Mouse (Mus musculus): ENCODE data around the gene Capzb. TPM values are rescaled to one million over a fixed set of nuclear protein-coding genes. Genes with fewer than 3 reads are reported as not detected.

Gene Capzb
- 3.3 and 4.7 TPM in 2 replicates for polyA plus RNA-seq (2012)

GRCm38 (mm10) chr4:139192499-139193175 lies at the start of gene Capzb:
Gene Capzb (plus strand): TSS chr4:139192899.
- TF ChIP-seq GATA1 (IDR thresholded peaks at IDR 0.05; ENCODE audit: low read length) = no peak
- no peak for TF ChIP-seq TAL1 (IDR thresholded peaks at IDR 0.05; ENCODE audit: low read length)
- Histone ChIP-seq H3K36me3 (ENCODE audit: control insufficient read depth) (peaks cover 10% of the 10 kb centered on the region), H3K4me1 (ENCODE audit: control insufficient read depth) (peaks cover 70% of the 10 kb centered on the region)

GRCm38 (mm10) chr4:139142985-139143384 lies 49.7 kb upstream of the Capzb start:
- no peak overlapping the region for H3K4me3 ChIP-seq (replicated peaks)
- TF ChIP-seq TAL1 (IDR thresholded peaks at IDR 0.05; ENCODE audit: low read length) = no peak
- TF ChIP-seq GATA1 (IDR thresholded peaks at IDR 0.05; ENCODE audit: low read length) = no peak

More at GRCm38 (mm10) chr4:139192499-139193175, at the start of gene Capzb:
- H3K27me3 ChIP-seq (ENCODE audit: control insufficient read depth) = no peaks in the 10 kb centered on the region
- no peaks in the 10 kb centered on the region for H3K9me3 ChIP-seq (ENCODE audit: control insufficient read depth, low read length)
- H3K4me3 ChIP-seq (replicated peaks) = peak within 1 kb of the TSS; percentile 72

GRCm38 (mm10) chr4:139144577-139144976 lies 48.1 kb upstream of the Capzb start:
- no peak overlapping the region for H3K4me3 ChIP-seq (replicated peaks)
- H3K4me1 ChIP-seq (ENCODE audit: control insufficient read depth) = no peaks in the 10 kb centered on the region
- no peaks in the 10 kb centered on the region; the same call in 1 of the 2 replicates for H3K9me3 ChIP-seq (ENCODE audit: control insufficient read depth, low read length)
- TF ChIP-seq GATA1 (IDR thresholded peaks at IDR 0.05; ENCODE audit: low read length) (no peak), TAL1 (IDR thresholded peaks at IDR 0.05; ENCODE audit: low read length) (no peak)
- H3K27me3 ChIP-seq (ENCODE audit: control insufficient read depth) = peaks cover 9% of the 10 kb centered on the region; the same call in 1 of the 2 replicates
- H3K36me3 ChIP-seq (ENCODE audit: control insufficient read depth) = no peaks in the 10 kb centered on the region

More at GRCm38 (mm10) chr4:139142985-139143384, 49.7 kb upstream of the Capzb start:
- Histone ChIP-seq H3K4me1 (ENCODE audit: control insufficient read depth) (no peaks in the 10 kb centered on the region), H3K36me3 (ENCODE audit: control insufficient read depth) (no peaks in the 10 kb centered on the region), H3K9me3 (ENCODE audit: control insufficient read depth, low read length) (no peaks in the 10 kb centered on the region; the same call in 1 of the 2 replicates), H3K27me3 (ENCODE audit: control insufficient read depth) (peaks cover 6% of the 10 kb centered on the region; the same call in 1 of the 2 replicates)

GRCm38 (mm10) chr4:139145156-139145555 lies 47.5 kb upstream of the Capzb start:
- TF ChIP-seq GATA1 (IDR thresholded peaks at IDR 0.05; ENCODE audit: low read length) = no peak
- no peak for TF ChIP-seq TAL1 (IDR thresholded peaks at IDR 0.05; ENCODE audit: low read length)
- Histone ChIP-seq H3K4me3 (replicated peaks) (no peak overlapping the region), H3K27me3 (ENCODE audit: control insufficient read depth) (peaks cover 9% of the 10 kb centered on the region; the same call in 1 of the 2 replicates), H3K36me3 (ENCODE audit: control insufficient read depth) (no peaks in the 10 kb centered on the region), H3K4me1 (ENCODE audit: control insufficient read depth) (no peaks in the 10 kb centered on the region), H3K9me3 (ENCODE audit: control insufficient read depth, low read length) (no peaks in the 10 kb centered on the region; the same call in 1 of the 2 replicates)

- Histone ChIP-seq H3K4me1 (ENCODE audit: control insufficient read depth) (no peaks in the 10 kb centered on the region; the same call in 1 of the 2 replicates), H3K36me3 (ENCODE audit: control insufficient read depth) (no peaks in the 10 kb centered on the region), H3K4me3 (replicated peaks) (no peak overlapping the region), H3K9me3 (ENCODE audit: control insufficient read depth, low read length) (peaks cover 4% of the 10 kb centered on the region; the same call in 1 of the 2 replicates), H3K27me3 (ENCODE audit: control insufficient read depth) (peaks cover 9% of the 10 kb centered on the region; the same call in 1 of the 2 replicates)
- TF ChIP-seq GATA1 (IDR thresholded peaks at IDR 0.05; ENCODE audit: low read length) (no peak), TAL1 (IDR thresholded peaks at IDR 0.05; ENCODE audit: low read length) (no peak)
These were observed 45.9 kb upstream of the Capzb start for GRCm38 (mm10) chr4:139146760-139147159.

- Histone ChIP-seq H3K9me3 (ENCODE audit: control insufficient read depth, low read length) (peaks cover 4% of the 10 kb centered on the region; the same call in 1 of the 2 replicates), H3K4me1 (ENCODE audit: control insufficient read depth) (no peaks in the 10 kb centered on the region; the same call in 1 of the 2 replicates)
- no peak for TF ChIP-seq TAL1 (IDR thresholded peaks at IDR 0.05; ENCODE audit: low read length)
- TF ChIP-seq GATA1 (IDR thresholded peaks at IDR 0.05; ENCODE audit: low read length) = no peak
These were observed 41.3 kb upstream of the Capzb start for GRCm38 (mm10) chr4:139151370-139151769.

GRCm38 (mm10) chr4:139154576-139155307 lies 38.0 kb upstream of the Capzb start:
- Histone ChIP-seq H3K9me3 (ENCODE audit: control insufficient read depth, low read length) (peaks cover 4% of the 10 kb centered on the region; the same call in 1 of the 2 replicates), H3K36me3 (ENCODE audit: control insufficient read depth) (no peaks in the 10 kb centered on the region), H3K4me1 (ENCODE audit: control insufficient read depth) (no peaks in the 10 kb centered on the region; the same call in 1 of the 2 replicates), H3K4me3 (replicated peaks) (no peak overlapping the region), H3K27me3 (ENCODE audit: control insufficient read depth) (0 out of 2 replicates have a peak, but pooled peaks cover 3% of the 10 kb centered on the region)
- TF ChIP-seq TAL1 (IDR thresholded peaks at IDR 0.05; ENCODE audit: low read length) = no peak
- TF ChIP-seq GATA1 (IDR thresholded peaks at IDR 0.05; ENCODE audit: low read length) = no peak

More at GRCm38 (mm10) chr4:139151370-139151769, 41.3 kb upstream of the Capzb start:
- Histone ChIP-seq H3K36me3 (ENCODE audit: control insufficient read depth) (no peaks in the 10 kb centered on the region), H3K4me3 (replicated peaks) (no peak overlapping the region), H3K27me3 (ENCODE audit: control insufficient read depth) (peaks cover 6% of the 10 kb centered on the region; the same call in 1 of the 2 replicates)

GRCm38 (mm10) chr4:139156538-139156937 lies 36.2 kb upstream of the Capzb start:
- Histone ChIP-seq H3K9me3 (ENCODE audit: control insufficient read depth, low read length) (no peaks in the 10 kb centered on the region), H3K27me3 (ENCODE audit: control insufficient read depth) (0 out of 2 replicates have a peak, but pooled peaks cover 3% of the 10 kb centered on the region), H3K4me3 (replicated peaks) (no peak overlapping the region), H3K36me3 (ENCODE audit: control insufficient read depth) (no peaks in the 10 kb centered on the region), H3K4me1 (ENCODE audit: control insufficient read depth) (no peaks in the 10 kb centered on the region)
- TF ChIP-seq GATA1 (IDR thresholded peaks at IDR 0.05; ENCODE audit: low read length) (no peak), TAL1 (IDR thresholded peaks at IDR 0.05; ENCODE audit: low read length) (no peak)

GRCm38 (mm10) chr4:139158350-139158749 lies 34.3 kb upstream of the Capzb start:
- Histone ChIP-seq H3K4me1 (ENCODE audit: control insufficient read depth) (no peaks in the 10 kb centered on the region), H3K4me3 (replicated peaks) (no peak overlapping the region), H3K9me3 (ENCODE audit: control insufficient read depth, low read length) (no peaks in the 10 kb centered on the region), H3K27me3 (ENCODE audit: control insufficient read depth) (0 out of 2 replicates have a peak, but pooled peaks cover 3% of the 10 kb centered on the region), H3K36me3 (ENCODE audit: control insufficient read depth) (no peaks in the 10 kb centered on the region)
- TF ChIP-seq GATA1 (IDR thresholded peaks at IDR 0.05; ENCODE audit: low read length) (no peak), TAL1 (IDR thresholded peaks at IDR 0.05; ENCODE audit: low read length) (no peak)
